Mouse (Mus musculus) forebrain, postnatal 0 days (tissue): ENCODE data around the gene Gng10. TPM values are rescaled to one million over a fixed set of nuclear protein-coding genes. Genes with fewer than 3 reads are reported as not detected.

ENCODE experiments used
- ATAC-seq: fragments of 200-750 bp; cut with Nextera tagmentation; 2 replicates; pipeline ENCODE4 v1.8.0; 2017; ENCODE audit warnings: mild to moderate bottlenecking, moderate library complexity
- DNase-seq: peaks from one replicate; pipeline ENCODE4 v3.0.0-alpha.2; 2015
- H3K27ac ChIP-seq: fragments of 300-500 bp; sonication (generic); 2 replicates; pipeline ENCODE4 v1.5.1; 2014; ENCODE audit warnings: low read depth, mild to moderate bottlenecking, antibody characterized with exemption, low read length, moderate library complexity, mixed read lengths
- H3K27me3 ChIP-seq: fragments of 300-500 bp; sonication (generic); 2 replicates; pipeline ENCODE4 v1.6.1; 2014; ENCODE audit warnings: mild to moderate bottlenecking, low read length, mixed read lengths; ENCODE audit not compliant: insufficient read depth
- H3K36me3 ChIP-seq: fragments of 300-500 bp; sonication (generic); 2 replicates; pipeline ENCODE4 v1.6.1; 2014; ENCODE audit warnings: mild to moderate bottlenecking, moderate library complexity; ENCODE audit not compliant: insufficient read depth
- H3K4me1 ChIP-seq: fragments of 300-500 bp; sonication (generic); 2 replicates; pipeline ENCODE4 v1.6.1; 2014; ENCODE audit warnings: antibody characterized with exemption; ENCODE audit not compliant: insufficient read depth
- H3K4me2 ChIP-seq: fragments of 300-500 bp; sonication (generic); 2 replicates; pipeline ENCODE4 v1.6.1; 2014; ENCODE audit warnings: low read depth, mild to moderate bottlenecking, moderate library complexity
- H3K4me3 ChIP-seq: fragments of 300-500 bp; sonication (generic); 2 replicates; pipeline ENCODE4 v1.5.1; 2014; ENCODE audit warnings: low read depth, low read length, mixed read lengths
- H3K9ac ChIP-seq: fragments of 300-500 bp; sonication (generic); 2 replicates; pipeline ENCODE4 v1.6.1; 2014; ENCODE audit warnings: mild to moderate bottlenecking
- H3K9me3 ChIP-seq: fragments of 300-500 bp; sonication (generic); 2 replicates; pipeline ENCODE4 v1.6.1; 2016; ENCODE audit warnings: low read length
- CTCF ChIP-seq: sonication (generic); IDR thresholded peaks from 2 replicates; pipeline ENCODE4 v1.5.1; 2016; ENCODE audit warnings: antibody characterized with exemption, control low read depth, low read depth
- WGBS: fragments of 180-500 bp; shearing (Covaris S2); extraction: QIAGEN DNeasy Blood & Tissue Kit; methylation state at CpG from one replicate; pipeline ENCODE4 v1.1.7; 2014; 5-methylcytosine and 5-hydroxymethylcytosine counted together
- polyA plus RNA-seq: library from polyadenylated mRNA; unstranded; fragments of >200 nt; fragmentation: Nextera tagmentation; extraction: Ambion mirVana; gene quantifications from 2 replicates; pipeline ENCODE4 v1.2.1, GENCODE M21; 2015
- total RNA-seq: library from RNA; depleted of rRNA; stranded (reverse); fragments of >200 nt; gene quantifications from 2 replicates; pipeline ENCODE4 v1.2.3, GENCODE M21; 2014

Gng10 gene
- total and polyA plus RNA-seq, 2 experiments from 2014 or later: 158 to 315 TPM

DNA sequence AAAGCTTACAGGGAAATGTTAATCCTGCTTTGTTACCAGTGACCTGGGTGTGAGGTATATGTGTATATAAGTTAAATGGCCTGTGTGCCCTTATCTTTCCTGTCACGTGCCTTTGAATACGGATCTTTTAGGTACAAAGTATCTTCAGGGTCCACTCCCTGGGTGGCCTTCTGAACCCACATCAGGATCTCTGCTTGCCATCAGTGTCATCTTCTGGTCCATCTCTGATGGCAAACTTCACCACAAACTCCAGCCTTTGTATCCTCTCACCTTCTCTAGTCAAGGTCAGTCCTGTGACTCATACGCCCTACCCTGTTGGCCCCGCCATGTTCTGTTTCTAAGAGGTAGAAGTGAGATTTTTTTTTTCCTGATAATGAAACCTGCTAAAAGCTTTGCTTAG is 40.1 kb upstream of the Gng10 start, which contains the start of gene Dnajc25:
TSS of gene Dnajc25 (plus strand) at position 301 of the 400 bp plus-strand sequence.
- H3K4me2 ChIP-seq: no peak within 1 kb of the TSS
- no peak within 1 kb of the TSS for H3K27ac ChIP-seq
- no peak within 1 kb of the TSS for H3K9ac ChIP-seq
- H3K4me3 ChIP-seq: no peak within 1 kb of the TSS
- ATAC-seq (no peak), DNase-seq (no peak)
- no peaks in the 10 kb centered on the region for H3K9me3 ChIP-seq
- H3K4me1 ChIP-seq: no peaks in the 10 kb centered on the region
- no peak for TF ChIP-seq CTCF
- WGBS: 91% methylated on average over 4 of the region's 4 CpGs
- no peaks in the 10 kb centered on the region for H3K27me3 ChIP-seq
- no peaks in the 10 kb centered on the region for H3K36me3 ChIP-seq

- ATAC-seq: no peak
- Histone ChIP-seq H3K4me2 (no peak overlapping the region), H3K9me3 (no peaks in the 10 kb centered on the region), H3K27ac (no peak overlapping the region), H3K4me1 (no peaks in the 10 kb centered on the region), H3K36me3 (no peaks in the 10 kb centered on the region), H3K9ac (no peak overlapping the region), H3K27me3 (no peaks in the 10 kb centered on the region), H3K4me3 (no peak overlapping the region)
- no peak for DNase-seq
- no peak for TF ChIP-seq CTCF
- 77% methylated on average over 8 of the region's 8 CpGs for WGBS
Observed at GRCm38 (mm10) chr4:58995251-58995693, 39.6 kb upstream of the Gng10 start.

DNA sequence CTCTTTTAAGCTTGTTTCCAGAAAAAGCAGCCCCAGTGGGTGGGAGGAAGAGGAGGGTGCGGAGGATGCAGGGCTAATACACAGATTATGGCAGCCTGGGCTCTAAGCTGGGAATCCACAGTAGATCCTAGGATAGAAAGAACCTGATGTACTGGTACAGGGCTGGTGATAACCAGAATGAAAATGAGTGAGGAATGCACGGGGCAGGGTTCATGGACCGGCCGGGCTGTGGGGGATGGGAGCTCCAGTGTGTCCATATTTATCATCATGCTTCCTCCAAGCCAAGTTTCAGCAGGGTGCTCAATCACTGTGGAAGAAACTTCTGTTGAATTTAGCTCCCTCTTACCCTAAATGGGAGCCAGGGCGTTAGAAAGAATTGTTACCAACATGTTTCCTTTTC is 37.8 kb upstream of the Gng10 start:
- no peak overlapping the region for H3K4me2 ChIP-seq
- H3K4me3 ChIP-seq: no peak overlapping the region
- DNase-seq: no peak
- no peak overlapping the region for H3K9ac ChIP-seq
- ATAC-seq: no peak
- WGBS: 85% methylated on average over 5 of the region's 5 CpGs
- H3K27me3 ChIP-seq: no peaks in the 10 kb centered on the region
- TF ChIP-seq CTCF: no peak
- H3K9me3 ChIP-seq: no peaks in the 10 kb centered on the region
- no peaks in the 10 kb centered on the region for H3K4me1 ChIP-seq
- H3K27ac ChIP-seq: no peak overlapping the region
- no peaks in the 10 kb centered on the region for H3K36me3 ChIP-seq

DNA sequence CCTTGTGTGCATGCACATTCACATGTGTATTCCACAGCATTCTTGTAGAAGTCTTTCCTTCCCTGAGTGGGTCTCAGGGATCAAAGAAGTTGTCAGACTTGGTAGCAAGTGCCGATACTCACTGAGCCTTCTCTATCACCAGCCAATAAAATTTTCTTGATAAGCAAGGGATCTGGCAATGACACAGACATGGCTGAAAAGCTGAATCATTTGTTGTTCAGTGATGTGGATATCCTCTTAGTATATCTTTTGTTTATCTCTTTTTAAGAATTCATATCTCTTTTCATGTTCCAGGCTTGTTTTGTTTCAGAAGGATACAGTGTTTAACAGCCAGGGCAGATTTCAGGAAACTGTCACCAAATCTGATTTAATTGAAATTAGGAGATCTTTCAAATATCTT is 36.2 kb upstream of the Gng10 start:
- WGBS: 70% methylated on average over 1 of the region's 1 CpGs
- Histone ChIP-seq H3K9me3 (no peaks in the 10 kb centered on the region), H3K9ac (no peak overlapping the region), H3K4me2 (no peak overlapping the region), H3K4me1 (0 out of 2 replicates have a peak, but pooled peaks cover under 1% of the 10 kb centered on the region), H3K27me3 (no peaks in the 10 kb centered on the region), H3K4me3 (no peak overlapping the region), H3K36me3 (no peaks in the 10 kb centered on the region), H3K27ac (no peak overlapping the region)
- ATAC-seq (no peak), DNase-seq (no peak)
- TF ChIP-seq CTCF: no peak

GRCm38 (mm10) chr4:58999686-59000085 is 35.2 kb upstream of the Gng10 start:
- no peaks in the 10 kb centered on the region for H3K36me3 ChIP-seq
- H3K9ac ChIP-seq: no peak overlapping the region
- H3K9me3 ChIP-seq: no peaks in the 10 kb centered on the region
- H3K27me3 ChIP-seq: no peaks in the 10 kb centered on the region
- no peak overlapping the region for H3K4me3 ChIP-seq
- ATAC-seq (no peak), DNase-seq (peak; percentile 86)
- TF ChIP-seq CTCF: peak; percentile 90
- H3K4me2 ChIP-seq: no peak overlapping the region
- no peak overlapping the region for H3K27ac ChIP-seq
- H3K4me1 ChIP-seq: peaks cover 8% of the 10 kb centered on the region; the same call in 1 of the 2 replicates
- 6% methylated on average over 2 of the region's 2 CpGs for WGBS

- WGBS: 2% methylated on average over 2 of the region's 2 CpGs
- Histone ChIP-seq H3K9me3 (no peaks in the 10 kb centered on the region), H3K4me1 (peaks cover 8% of the 10 kb centered on the region; the same call in 1 of the 2 replicates), H3K27ac (no peak overlapping the region), H3K4me2 (no peak overlapping the region), H3K36me3 (no peaks in the 10 kb centered on the region), H3K4me3 (no peak overlapping the region), H3K9ac (no peak overlapping the region), H3K27me3 (no peaks in the 10 kb centered on the region)
- TF ChIP-seq CTCF: peak; percentile 43
- no peak for DNase-seq
- ATAC-seq: no peak
Observed at GRCm38 (mm10) chr4:59000614-59001013, 34.3 kb upstream of the Gng10 start.

DNA sequence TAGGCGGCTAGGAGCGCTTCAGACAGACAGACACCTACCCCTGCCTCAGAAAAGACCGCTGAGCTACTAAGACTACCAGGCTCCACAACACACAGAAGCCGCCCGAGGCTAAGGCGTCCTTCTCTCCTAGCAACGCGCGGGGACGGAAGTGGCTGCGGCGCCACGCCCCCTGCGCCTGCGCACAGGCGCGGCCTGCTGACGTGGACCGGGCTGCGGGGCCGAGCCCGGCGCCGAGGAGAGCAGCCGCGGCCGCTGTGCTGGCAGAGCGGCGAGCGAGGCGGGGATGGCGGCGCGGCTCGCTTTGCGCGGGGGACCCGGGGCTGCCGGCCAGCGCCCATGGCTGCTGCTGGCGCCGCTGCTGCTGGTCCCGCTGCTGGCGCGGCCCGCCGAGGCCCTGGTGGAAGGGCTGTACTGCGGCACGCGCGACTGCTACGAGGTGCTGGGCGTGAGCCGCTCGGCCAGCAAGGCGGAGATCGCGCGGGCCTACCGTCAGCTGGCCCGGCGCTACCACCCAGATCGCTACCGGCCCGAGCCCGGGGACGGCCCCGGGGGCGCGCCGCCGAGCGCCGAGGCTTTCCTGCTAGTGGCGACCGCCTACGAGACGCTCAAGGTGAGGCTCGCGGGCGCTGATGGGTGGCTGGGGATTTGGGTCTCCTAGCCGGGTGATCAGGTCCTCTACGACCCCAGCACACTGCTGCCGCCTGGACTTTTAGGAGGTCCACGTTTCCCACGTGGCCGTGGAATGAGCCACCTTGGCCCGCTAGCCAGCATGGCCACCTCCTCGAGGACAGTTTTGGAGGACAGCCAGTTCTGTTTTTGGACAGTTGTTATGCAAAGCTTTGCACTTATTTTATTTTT is 31.7 kb upstream of the Gng10 start, which contains the start of gene Gm20503:
TSS of gene Gm20503 (plus strand) at position 263 of the 858 bp plus-strand sequence.
- Histone ChIP-seq H3K4me2 (peak within 1 kb of the TSS; percentile 93), H3K4me3 (peak within 1 kb of the TSS; percentile 72), H3K36me3 (no peaks in the 10 kb centered on the region), H3K27ac (peak within 1 kb of the TSS; percentile 80), H3K27me3 (no peaks in the 10 kb centered on the region), H3K9ac (peak within 1 kb of the TSS; percentile 76), H3K4me1 (peaks cover 8% of the 10 kb centered on the region; the same call in 1 of the 2 replicates), H3K9me3 (no peaks in the 10 kb centered on the region)
- ATAC-seq (peak; percentile 99), DNase-seq (peak; percentile 96)
- WGBS: 2% methylated on average over 83 of the region's 89 CpGs
- TF ChIP-seq CTCF: no peak
